Mouse (Mus musculus) lung, embryonic 16.5 days (tissue): ENCODE data around the gene Atp6v0c. TPM values are rescaled to one million over a fixed set of nuclear protein-coding genes. Genes with fewer than 3 reads are reported as not detected.

Experiments
- ATAC-seq: fragments of 200-750 bp; cut with Nextera tagmentation; 2 replicates; pipeline ENCODE4 v1.8.0; 2017; ENCODE audit warnings: low read depth, mild to moderate bottlenecking, moderate library complexity
- H3K27ac ChIP-seq: fragments of 300-500 bp; sonication (generic); 2 replicates; pipeline ENCODE4 v1.5.1; 2014; ENCODE audit warnings: mild to moderate bottlenecking, control low read depth, low read length
- H3K27me3 ChIP-seq: fragments of 300-500 bp; sonication (generic); 2 replicates; pipeline ENCODE4 v1.6.1; 2014; ENCODE audit warnings: low read depth, low read length, mixed read lengths; ENCODE audit not compliant: control insufficient read depth, insufficient read depth
- H3K36me3 ChIP-seq: fragments of 300-500 bp; sonication (generic); 2 replicates; pipeline ENCODE4 v1.6.1; 2014; ENCODE audit warnings: low read length; ENCODE audit not compliant: control insufficient read depth, insufficient read depth
- H3K4me1 ChIP-seq: fragments of 300-500 bp; sonication (generic); replicated peaks from 2 replicates; pipeline ENCODE4 v1.6.1; 2014; ENCODE audit warnings: low read length, mixed read lengths; ENCODE audit not compliant: control insufficient read depth, insufficient read depth
- H3K4me2 ChIP-seq: fragments of 300-500 bp; sonication (generic); 2 replicates; pipeline ENCODE4 v1.6.1; 2014; ENCODE audit warnings: low read depth, low read length, control low read depth
- H3K4me3 ChIP-seq: fragments of 300-500 bp; sonication (generic); 2 replicates; pipeline ENCODE4 v1.5.1; 2014; ENCODE audit warnings: mild to moderate bottlenecking, low read length, control low read depth
- H3K9ac ChIP-seq: fragments of 300-500 bp; sonication (generic); 2 replicates; pipeline ENCODE4 v1.6.1; 2014; ENCODE audit warnings: low read length, control low read depth
- H3K9me3 ChIP-seq: fragments of 300-500 bp; sonication (generic); 2 replicates; pipeline ENCODE4 v1.6.1; 2016; ENCODE audit warnings: low read length; ENCODE audit not compliant: control insufficient read depth
- WGBS: fragments of 180-500 bp; shearing (Covaris S2); extraction: QIAGEN DNeasy Blood & Tissue Kit; methylation state at CpG from one replicate; pipeline ENCODE4 v1.1.7; 2014; 5-methylcytosine and 5-hydroxymethylcytosine counted together
- polyA plus RNA-seq: library from polyadenylated mRNA; unstranded; fragments of >200 nt; fragmentation: Nextera tagmentation; extraction: Ambion mirVana; gene quantifications from 2 replicates; pipeline ENCODE4 v1.2.1, GENCODE M21; 2015

Gene Atp6v0c
- 462 and 486 TPM in 2 replicates for polyA plus RNA-seq

DNA sequence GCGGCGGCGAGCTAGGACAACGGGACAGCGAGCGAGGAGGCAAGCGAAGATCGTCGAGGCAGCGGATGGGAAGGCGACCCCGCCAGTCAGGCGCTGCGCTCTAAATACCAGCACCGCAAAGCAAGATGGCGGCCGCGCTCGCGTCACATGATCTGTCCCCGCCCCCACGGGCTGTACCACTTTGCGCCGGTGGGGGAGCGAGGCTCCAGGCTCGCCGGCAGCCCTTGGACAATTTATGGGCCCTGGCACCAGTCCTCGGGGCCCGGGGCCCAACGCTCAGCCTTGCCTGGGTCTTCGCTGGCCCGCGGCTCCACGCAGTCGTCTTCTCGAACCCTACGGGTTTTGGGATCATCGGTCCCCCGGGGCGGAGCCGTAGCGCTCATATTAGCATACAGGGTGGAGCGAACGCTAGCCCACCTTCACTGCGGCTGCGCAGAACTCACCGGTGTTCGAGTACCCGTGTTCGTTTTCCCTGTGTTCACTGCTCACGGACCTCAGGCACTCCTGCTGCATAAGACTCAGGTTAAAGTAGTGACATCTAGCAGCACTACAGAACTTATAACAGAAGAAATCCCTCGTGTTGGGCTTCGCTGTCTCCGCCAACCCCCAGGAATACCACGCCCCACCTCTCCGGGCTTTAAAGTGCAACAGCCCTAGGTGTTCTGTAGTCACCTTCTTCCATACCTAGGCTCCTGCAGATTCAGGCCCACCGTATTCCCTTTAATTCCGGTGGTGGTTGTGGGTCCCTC, at the start of gene Atp6v0c:
Gene Atp6v0c (minus strand): TSS at position 386 of the 749 bp plus-strand sequence.
- ATAC-seq, result peak; percentile 93
- WGBS, result under 1% methylated on average over 58 of the region's 58 CpGs
- Histone ChIP-seq H3K4me3 (peak within 1 kb of the TSS; percentile 90), H3K9ac (peak within 1 kb of the TSS; percentile 91), H3K27ac (peak within 1 kb of the TSS; percentile 96), H3K4me2 (peak within 1 kb of the TSS; percentile 85), H3K27me3 (no peaks in the 10 kb centered on the region), H3K4me1 (peaks cover 10% of the 10 kb centered on the region), H3K36me3 (peaks cover 4% of the 10 kb centered on the region), H3K9me3 (no peaks in the 10 kb centered on the region)

DNA sequence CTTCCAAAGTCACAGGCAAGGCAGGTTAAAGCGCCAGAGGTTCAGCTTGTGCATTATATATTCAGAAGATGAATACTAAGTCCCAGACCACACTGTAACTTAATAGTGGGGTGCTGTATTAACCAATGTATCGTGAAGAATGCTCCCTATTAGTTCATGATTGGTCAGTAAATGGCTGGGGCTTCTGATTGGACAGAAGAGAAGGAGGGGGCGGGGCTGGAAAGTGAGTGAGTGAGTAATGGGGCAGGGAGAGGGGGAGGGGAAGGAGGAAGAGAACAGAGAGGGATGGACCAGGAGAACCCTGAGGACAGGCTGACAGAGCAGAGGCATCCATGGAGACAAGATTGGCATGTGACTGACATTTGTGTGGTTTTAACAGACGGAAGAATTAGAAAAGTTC, 47.3 kb upstream of the Atp6v0c start:
- WGBS, result 71% methylated on average over 4 of the region's 4 CpGs
- Histone ChIP-seq H3K9ac (no peak overlapping the region), H3K4me2 (no peak overlapping the region), H3K36me3 (peaks cover 14% of the 10 kb centered on the region), H3K27ac (no peak overlapping the region), H3K4me3 (no peak overlapping the region), H3K9me3 (no peaks in the 10 kb centered on the region), H3K27me3 (no peaks in the 10 kb centered on the region), H3K4me1 (peaks cover 21% of the 10 kb centered on the region)
- no peak for ATAC-seq

DNA sequence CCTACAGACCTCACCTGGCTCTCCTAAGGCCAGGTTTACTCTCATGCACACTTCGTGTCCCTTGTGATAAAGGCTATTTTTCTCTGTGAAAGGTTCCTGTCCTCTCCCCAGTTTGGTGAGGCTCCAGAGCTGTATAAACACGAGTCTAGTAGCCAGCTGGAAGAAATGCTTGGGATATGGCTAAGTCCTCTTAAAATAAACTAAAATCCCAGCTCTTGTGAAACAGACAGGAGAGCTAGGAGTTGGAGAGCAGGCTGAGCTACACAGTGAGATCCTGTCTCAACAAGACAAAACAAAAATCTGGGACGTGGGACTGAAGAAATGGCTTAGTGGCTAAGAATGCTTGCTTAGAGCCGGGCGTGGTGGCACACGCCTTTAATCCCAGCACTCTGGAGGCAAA, 43.7 kb upstream of the Atp6v0c start:
- Histone ChIP-seq H3K9me3 (no peaks in the 10 kb centered on the region), H3K9ac (no peak overlapping the region), H3K4me3 (no peak overlapping the region), H3K4me1 (peaks cover 28% of the 10 kb centered on the region), H3K27me3 (peaks cover 2% of the 10 kb centered on the region; the same call in 1 of the 2 replicates), H3K4me2 (no peak overlapping the region), H3K27ac (peak overlapping the region; percentile 37; the same call in 1 of the 2 replicates), H3K36me3 (peaks cover 13% of the 10 kb centered on the region)
- ATAC-seq, result no peak
- 49% methylated on average over 6 of the region's 6 CpGs for WGBS

DNA sequence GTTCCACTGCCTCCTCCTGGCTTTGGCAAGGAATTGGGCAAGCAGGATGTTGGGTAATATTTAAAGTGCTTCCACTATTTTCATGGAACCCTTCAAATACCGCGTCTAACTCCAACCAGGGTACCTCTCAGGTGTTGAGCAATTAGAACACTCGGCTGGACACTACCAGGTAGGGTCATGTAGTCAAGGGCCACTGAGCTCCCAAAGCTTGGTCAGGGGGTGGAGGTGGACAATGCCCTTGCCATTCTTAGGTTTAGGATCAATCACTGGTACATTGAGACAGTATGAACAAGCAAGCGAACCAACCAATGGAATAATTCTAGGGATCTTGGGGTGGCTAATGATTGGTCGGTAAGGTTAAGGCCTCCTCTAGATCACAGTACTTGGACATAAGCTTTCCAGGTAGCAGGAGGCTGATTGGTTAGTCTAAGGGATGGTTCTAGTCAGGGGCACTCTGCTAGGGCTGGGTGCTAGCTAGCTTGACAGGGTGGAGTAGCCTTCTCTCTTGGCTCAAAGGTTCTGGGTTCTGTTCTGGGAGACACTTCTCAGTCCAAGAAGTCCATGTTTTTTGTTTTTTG, 43.0 kb upstream of the Atp6v0c start:
- Histone ChIP-seq H3K36me3 (peaks cover 13% of the 10 kb centered on the region), H3K27me3 (peaks cover 8% of the 10 kb centered on the region; the same call in 1 of the 2 replicates), H3K4me2 (peak overlapping the region; percentile 96), H3K9ac (no peak overlapping the region; the same call in 1 of the 2 replicates), H3K9me3 (no peaks in the 10 kb centered on the region), H3K4me1 (peaks cover 35% of the 10 kb centered on the region), H3K27ac (peak overlapping the region; percentile 37; the same call in 1 of the 2 replicates), H3K4me3 (peak overlapping the region; percentile 54)
- WGBS, result 28% methylated on average over 5 of the region's 5 CpGs
- ATAC-seq, result no peak

DNA sequence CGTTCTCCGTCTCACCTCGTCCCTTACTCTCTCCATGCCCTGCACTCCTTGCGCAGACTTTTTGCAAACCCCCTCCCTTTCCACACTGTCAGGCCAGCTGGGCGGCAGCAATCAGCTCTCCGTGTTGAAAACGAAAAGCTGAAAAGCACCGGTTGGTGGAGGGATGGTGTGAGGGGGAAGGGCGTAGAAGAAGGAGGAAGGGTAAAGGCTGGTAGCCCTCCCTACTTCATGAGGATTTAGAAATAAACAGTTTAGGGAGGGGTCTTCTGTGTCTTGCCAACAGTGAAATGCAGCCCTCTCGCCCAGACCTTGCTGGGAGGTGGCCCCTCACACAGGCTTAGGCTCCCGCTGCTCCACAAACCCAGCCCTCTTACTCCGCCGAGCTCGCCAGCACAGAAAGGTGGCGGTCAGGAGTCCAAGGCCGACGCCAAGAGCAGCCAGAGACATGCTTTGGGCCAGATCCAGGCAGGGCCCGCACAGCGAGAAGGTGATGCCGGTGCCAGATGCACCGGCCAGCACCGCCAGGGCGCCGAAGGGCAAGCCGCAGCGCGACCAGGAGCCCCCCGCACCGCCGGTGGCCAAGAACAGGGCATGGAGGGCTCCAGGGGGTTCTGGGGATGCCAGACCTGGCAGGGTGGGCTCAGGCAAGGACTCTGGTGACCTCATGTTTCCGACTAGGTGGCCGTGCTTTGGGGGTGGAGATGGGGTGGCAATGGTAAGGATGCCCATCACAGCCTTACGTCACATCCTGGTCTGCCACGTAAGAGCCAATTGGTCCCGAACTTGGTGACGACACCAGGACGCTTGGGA, 42.3 kb upstream of the Atp6v0c start:
- Histone ChIP-seq H3K9ac (peak overlapping the region; percentile 74), H3K36me3 (peaks cover 13% of the 10 kb centered on the region), H3K27me3 (peaks cover 12% of the 10 kb centered on the region; the same call in 1 of the 2 replicates), H3K4me2 (peak overlapping the region; percentile 96), H3K4me1 (peaks cover 42% of the 10 kb centered on the region), H3K9me3 (no peaks in the 10 kb centered on the region), H3K4me3 (peak overlapping the region; percentile 54), H3K27ac (peak overlapping the region; percentile 51)
- 3% methylated on average over 37 of the region's 37 CpGs for WGBS
- peak; percentile 7 for ATAC-seq

DNA sequence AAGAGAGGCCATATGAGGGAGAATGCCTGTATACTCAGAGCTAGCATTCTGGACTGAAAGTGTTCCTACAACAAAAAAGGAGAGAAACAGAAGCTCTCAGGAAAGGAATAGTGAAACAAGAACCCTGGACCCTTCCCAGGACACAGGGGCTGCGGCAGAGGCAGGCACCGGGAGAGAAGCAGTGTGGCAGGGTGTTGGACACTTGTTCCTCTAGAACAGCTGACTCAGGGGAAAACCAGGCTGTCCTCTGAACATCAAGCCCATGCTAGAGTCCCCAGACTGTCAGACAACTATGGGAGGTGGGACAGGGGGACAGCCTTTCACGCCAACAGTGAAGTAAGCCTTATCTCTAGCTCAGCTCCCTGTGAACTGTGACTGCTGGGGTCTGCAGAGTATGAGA, 41.1 kb upstream of the Atp6v0c start:
- Histone ChIP-seq H3K36me3 (peaks cover 2% of the 10 kb centered on the region), H3K4me3 (no peak overlapping the region), H3K4me1 (peaks cover 54% of the 10 kb centered on the region), H3K4me2 (no peak overlapping the region), H3K9me3 (no peaks in the 10 kb centered on the region), H3K9ac (no peak overlapping the region), H3K27me3 (peaks cover 21% of the 10 kb centered on the region), H3K27ac (no peak overlapping the region)
- no peak for ATAC-seq
- 72% methylated on average over 3 of the region's 3 CpGs for WGBS

DNA sequence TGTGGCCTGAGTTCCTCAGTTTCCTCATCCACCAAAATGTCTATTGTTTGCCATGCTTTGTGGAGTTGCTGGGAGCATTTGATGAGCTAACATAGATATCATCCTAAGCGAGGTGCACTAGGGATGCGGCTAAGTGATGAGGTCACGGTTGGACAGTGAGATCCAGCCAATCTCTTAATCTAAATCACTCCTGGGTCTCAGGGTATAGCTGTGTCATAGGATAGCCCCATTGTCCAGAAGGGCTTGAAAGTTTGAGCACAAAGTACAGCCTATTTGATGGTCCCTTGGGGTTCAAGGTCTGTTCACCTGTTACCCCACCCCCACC, 40.4 kb upstream of the Atp6v0c start:
- Histone ChIP-seq H3K4me1 (peaks cover 55% of the 10 kb centered on the region), H3K9me3 (no peaks in the 10 kb centered on the region), H3K27me3 (peaks cover 21% of the 10 kb centered on the region), H3K27ac (peak overlapping the region; percentile 87), H3K9ac (no peak overlapping the region; the same call in 1 of the 2 replicates), H3K36me3 (no peaks in the 10 kb centered on the region), H3K4me2 (no peak overlapping the region), H3K4me3 (no peak overlapping the region)
- 61% methylated on average over 3 of the region's 3 CpGs for WGBS
- ATAC-seq, result no peak

DNA sequence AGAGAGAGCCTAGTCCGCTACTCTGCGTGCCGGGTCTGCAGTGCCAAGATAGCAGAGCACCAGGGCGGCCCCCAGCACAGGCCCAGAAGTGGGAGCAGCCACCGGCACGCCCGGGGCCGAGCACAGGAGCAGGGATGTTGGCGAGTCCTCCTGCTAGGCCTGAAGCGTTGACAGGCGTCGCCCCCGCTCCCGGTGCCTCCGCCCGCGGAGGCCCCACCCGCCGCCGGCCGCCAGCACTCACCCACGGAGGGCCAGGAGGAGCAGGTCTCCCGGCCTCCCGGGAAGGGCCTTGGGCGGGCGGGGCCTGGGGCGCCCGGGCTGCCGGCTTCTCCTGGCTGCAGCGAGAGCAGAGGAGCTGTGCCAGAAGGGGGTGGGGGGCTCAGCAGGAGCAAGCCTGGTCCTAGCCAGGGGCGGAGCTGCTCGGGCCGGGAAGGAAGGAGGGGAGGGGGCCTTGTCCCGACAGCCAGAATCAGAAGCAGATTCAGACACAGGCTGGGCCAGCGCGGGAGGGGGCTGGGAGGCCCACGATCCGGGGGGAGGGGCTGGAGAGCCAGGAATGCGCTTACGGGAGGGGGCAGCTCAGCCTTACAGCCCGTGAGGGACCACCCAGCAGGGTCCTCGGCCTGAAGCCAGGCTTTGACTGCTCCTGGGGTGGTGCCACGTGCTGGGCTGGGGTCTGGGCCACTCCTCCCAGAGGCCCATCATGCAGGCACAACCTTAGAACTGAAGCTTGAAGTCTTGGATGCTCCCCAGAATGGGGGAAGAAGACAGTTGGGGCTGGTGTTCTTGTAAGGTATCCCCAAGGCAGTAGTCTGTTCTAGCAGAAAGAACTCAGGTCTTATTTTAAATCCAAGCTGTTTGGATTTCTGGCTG, 39.8 kb upstream of the Atp6v0c start, which contains the start of gene Ntn3:
Gene Ntn3 (minus strand): TSS at position 489 of the 873 bp plus-strand sequence.
- peak; percentile 63 for ATAC-seq
- WGBS, result 1% methylated on average over 41 of the region's 43 CpGs

More for the DNA sequence above, 39.8 kb upstream of the Atp6v0c start, which contains the start of gene Ntn3:
- peaks cover 61% of the 10 kb centered on the region for H3K4me1 ChIP-seq
- peak within 1 kb of the TSS; percentile 87 for H3K27ac ChIP-seq
- H3K9me3 ChIP-seq, result no peaks in the 10 kb centered on the region
- peak within 1 kb of the TSS; percentile 72 for H3K4me3 ChIP-seq
- H3K4me2 ChIP-seq, result peak within 1 kb of the TSS; percentile 96
- peaks cover 21% of the 10 kb centered on the region for H3K27me3 ChIP-seq
- peak within 1 kb of the TSS; percentile 77 for H3K9ac ChIP-seq
- no peaks in the 10 kb centered on the region for H3K36me3 ChIP-seq
